Mouse (Mus musculus) spleen, postnatal 10 days (tissue): ENCODE measurements around the gene Rpl21.
"Not testable (repeated sequence)": the region's sequence is repeated elsewhere in the genome, so short reads cannot be mapped to it uniquely, and the experiment has no call there.

Experiments
- DNase-seq, 2 experiments: peaks; one replicate each; pipeline ENCODE4 v3.0.0; 2021 to 2022; ENCODE audit warnings: low spot score in 2 of 2

Rpl21 gene

GRCm38 (mm10) chr5:146867246-146867945 lies 34.7 kb downstream of the Rpl21 start:
- peak; percentile 27 to 69 for DNase-seq

- DNase-seq: no peak
Observed at GRCm38 (mm10) chr5:146867946-146868314, 35.2 kb downstream of the Rpl21 start.

- no peak for DNase-seq
Observed at GRCm38 (mm10) chr5:146872981-146873631, 40.4 kb downstream of the Rpl21 start.

GRCm38 (mm10) chr5:146876024-146876423 lies 43.3 kb downstream of the Rpl21 start:
- no peak for DNase-seq

DNA sequence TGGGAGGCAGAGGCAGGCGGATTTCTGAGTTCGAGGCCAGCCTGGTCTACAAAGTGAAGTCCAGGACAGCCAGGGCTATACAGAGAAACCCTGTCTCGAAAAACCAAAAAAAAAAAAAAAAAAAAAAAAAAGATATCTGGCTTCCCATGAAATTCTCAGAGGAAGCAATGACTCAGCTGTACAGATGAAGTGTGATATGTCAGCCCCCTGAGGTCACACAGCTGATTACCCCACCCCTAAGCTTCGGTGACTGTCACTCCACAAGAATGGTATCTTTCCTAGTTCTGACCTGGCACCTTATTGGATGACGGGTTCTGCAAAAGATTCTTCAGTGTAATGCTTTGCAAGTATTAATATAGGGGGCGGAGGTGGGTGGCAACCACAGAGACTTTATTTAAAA lies 45.2 kb downstream of the Rpl21 start:
- not testable (repeated sequence) for DNase-seq

GRCm38 (mm10) chr5:146882261-146882660 lies 49.6 kb downstream of the Rpl21 start:
- DNase-seq: no peak

DNA sequence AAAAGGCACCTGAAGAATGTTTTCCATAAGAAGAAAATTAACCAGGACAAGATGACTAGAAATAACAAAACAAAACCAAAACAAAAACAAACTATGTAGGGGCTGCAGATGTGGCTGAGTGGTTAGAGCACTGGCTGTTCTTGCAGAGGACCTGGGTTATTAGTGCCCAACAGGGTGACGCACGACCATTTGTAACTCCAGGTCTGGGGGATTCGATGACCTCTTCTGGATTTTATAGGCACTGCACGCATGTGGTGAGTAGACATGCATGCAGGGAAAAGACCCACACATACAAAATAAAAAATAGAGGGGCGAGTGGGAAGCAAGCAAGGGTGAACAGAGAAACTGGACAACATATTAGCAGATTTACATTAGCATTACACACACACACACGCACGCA lies 50.4 kb downstream of the Rpl21 start:
- DNase-seq: no peak

DNA sequence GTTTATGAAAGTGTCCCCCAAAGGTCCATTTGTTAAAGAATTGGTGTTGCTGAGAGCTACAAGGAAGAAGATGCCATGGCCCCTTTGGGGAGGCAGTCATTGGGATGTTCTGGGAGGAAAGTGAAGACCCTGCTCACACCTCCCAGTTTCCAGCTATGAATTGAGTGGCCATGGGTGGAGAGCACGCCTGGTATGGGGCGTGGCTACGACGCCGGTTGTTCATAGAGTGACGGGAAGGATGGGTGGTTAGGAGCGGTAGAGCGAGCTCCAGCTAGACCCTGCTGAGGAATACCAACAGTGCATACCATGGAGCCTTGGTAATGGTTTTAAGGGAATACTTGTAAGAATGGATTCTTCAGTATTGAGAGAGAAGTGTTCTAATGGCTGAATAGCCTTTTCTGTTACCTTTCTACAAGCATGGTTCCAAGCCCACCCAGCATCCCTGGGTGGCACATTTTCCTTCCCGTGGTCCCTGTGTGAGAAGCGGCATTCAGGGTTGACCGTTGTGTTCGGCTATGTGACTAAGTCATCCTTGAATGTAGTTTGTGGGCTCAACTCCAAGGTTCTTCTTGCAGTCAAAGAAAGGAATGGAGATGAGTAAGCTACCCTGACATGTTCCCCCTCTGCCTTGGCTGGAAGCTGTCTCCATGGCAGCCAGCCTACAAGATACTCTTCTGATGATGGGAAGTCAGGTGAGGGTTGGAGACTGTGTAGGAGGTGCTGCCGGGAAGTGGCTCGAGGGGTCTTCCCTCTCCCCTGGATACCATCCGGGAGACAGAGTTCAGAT lies 51.0 kb downstream of the Rpl21 start:
- DNase-seq: no peak
